Mouse (Mus musculus): ENCODE results near the gene Arl6ip4.
A peak's percentile ranks its signal among the peaks of the same experiment; 100 is the strongest.

Gene Arl6ip4

GRCm38 (mm10) chr5:124149028-124149427, 33.1 kb downstream of the Arl6ip4 start:
- peak; percentile 56 for DNase-seq (ENCODE audit: extremely low read depth, low read depth, low spot score)

- DNase-seq (ENCODE audit: extremely low read depth, low read depth, low spot score) = no peak
Measured at GRCm38 (mm10) chr5:124150895-124151294, 35.0 kb downstream of the Arl6ip4 start.

GRCm38 (mm10) chr5:124152734-124153133, 36.8 kb downstream of the Arl6ip4 start:
- no peak for DNase-seq (ENCODE audit: extremely low read depth, low read depth, low spot score)

- no peak for DNase-seq (ENCODE audit: extremely low read depth, low read depth, low spot score)
Measured at GRCm38 (mm10) chr5:124155943-124156342, 40.1 kb downstream of the Arl6ip4 start.

GRCm38 (mm10) chr5:124158305-124158704, 42.4 kb downstream of the Arl6ip4 start:
- DNase-seq (ENCODE audit: extremely low read depth, low read depth, low spot score) = no peak

GRCm38 (mm10) chr5:124159453-124159852, 43.6 kb downstream of the Arl6ip4 start:
- DNase-seq (ENCODE audit: extremely low read depth, low read depth, low spot score) = no peak

GRCm38 (mm10) chr5:124161831-124162230, 45.9 kb downstream of the Arl6ip4 start:
- DNase-seq (ENCODE audit: extremely low read depth, low read depth, low spot score) = no peak

- DNase-seq (ENCODE audit: extremely low read depth, low read depth, low spot score) = no peak
Measured at GRCm38 (mm10) chr5:124162577-124162976, 46.7 kb downstream of the Arl6ip4 start.

GRCm38 (mm10) chr5:124163445-124163844, 47.6 kb downstream of the Arl6ip4 start:
- no peak for DNase-seq (ENCODE audit: extremely low read depth, low read depth, low spot score)

- DNase-seq (ENCODE audit: extremely low read depth, low read depth, low spot score) = no peak
Measured at GRCm38 (mm10) chr5:124165622-124166570, 50.0 kb downstream of the Arl6ip4 start.

- no peak for DNase-seq (ENCODE audit: extremely low read depth, low read depth, low spot score)
Measured at GRCm38 (mm10) chr5:124166741-124167140, 50.9 kb downstream of the Arl6ip4 start.

GRCm38 (mm10) chr5:124167621-124168020, 51.7 kb downstream of the Arl6ip4 start:
- DNase-seq (ENCODE audit: extremely low read depth, low read depth, low spot score) = no peak
